Mouse (Mus musculus): Measurements from ENCODE around the gene Capns1. TPM values are rescaled to one million over a fixed set of nuclear protein-coding genes. Genes with fewer than 3 reads are reported as not detected.
"Not testable (repeated sequence)": the region's sequence is repeated elsewhere in the genome, so short reads cannot be mapped to it uniquely, and the experiment has no call there.

Capns1 gene
- polyA plus RNA-seq, 1 experiment from 2014 or later: 98.8 TPM

GRCm38 (mm10) chr7:30220008-30220356, 21.4 kb upstream of the Capns1 start:
- Histone ChIP-seq H3K27me3 (no peaks in the 10 kb centered on the region), H3K36me3 (peaks cover 24% of the 10 kb centered on the region), H3K4me2 (peak overlapping the region; percentile 86), H3K27ac (peak overlapping the region; percentile 73), H3K9me3 (replicated peaks) (no peaks in the 10 kb centered on the region), H3K4me1 (peaks cover 18% of the 10 kb centered on the region), H3K4me3 (replicated peaks) (peak overlapping the region; percentile 51), H3K9ac (peak overlapping the region; percentile 55)
- ATAC-seq (replicated peaks; ENCODE audit: low FRiP score): no peak
- 14% methylated on average over 11 of the region's 11 CpGs for WGBS

- ATAC-seq (replicated peaks; ENCODE audit: low FRiP score): peak; percentile 78
- no peaks in the 10 kb centered on the region for H3K9me3 ChIP-seq (replicated peaks)
- H3K4me3 ChIP-seq (replicated peaks): peak overlapping the region; percentile 51
- peak overlapping the region; percentile 86 for H3K4me2 ChIP-seq
- H3K9ac ChIP-seq: peak overlapping the region; percentile 55
- peaks cover 19% of the 10 kb centered on the region for H3K36me3 ChIP-seq
- no peaks in the 10 kb centered on the region for H3K27me3 ChIP-seq
- peak overlapping the region; percentile 86 for H3K27ac ChIP-seq
- WGBS: 2% methylated on average over 16 of the region's 16 CpGs
- H3K4me1 ChIP-seq: peaks cover 18% of the 10 kb centered on the region
These were observed 20.8 kb upstream of the Capns1 start for GRCm38 (mm10) chr7:30219293-30220007.

- no peak overlapping the region for H3K27ac ChIP-seq
- 69% methylated on average over 2 of the region's 2 CpGs for WGBS
These were observed 18.7 kb upstream of the Capns1 start for GRCm38 (mm10) chr7:30217277-30217676.

GRCm38 (mm10) chr7:30216723-30217151, 18.1 kb upstream of the Capns1 start:
- peaks cover 18% of the 10 kb centered on the region for H3K4me1 ChIP-seq
- H3K9ac ChIP-seq: no peak overlapping the region
- no peak overlapping the region for H3K27ac ChIP-seq
- no peaks in the 10 kb centered on the region for H3K9me3 ChIP-seq (replicated peaks)
- 2% methylated on average over 16 of the region's 16 CpGs for WGBS
- peak; percentile 37; the same call in 1 of the 2 replicates for ATAC-seq (replicated peaks; ENCODE audit: low FRiP score)
- H3K36me3 ChIP-seq: no peaks in the 10 kb centered on the region
- H3K4me3 ChIP-seq (replicated peaks): peak overlapping the region; percentile 24
- no peaks in the 10 kb centered on the region for H3K27me3 ChIP-seq
- peak overlapping the region; percentile 52 for H3K4me2 ChIP-seq

More at GRCm38 (mm10) chr7:30217277-30217676, 18.7 kb upstream of the Capns1 start:
- H3K36me3 ChIP-seq: no peaks in the 10 kb centered on the region
- H3K9ac ChIP-seq: no peak overlapping the region
- no peak overlapping the region for H3K4me3 ChIP-seq (replicated peaks)
- ATAC-seq (replicated peaks; ENCODE audit: low FRiP score): no peak
- no peak overlapping the region for H3K4me2 ChIP-seq
- H3K9me3 ChIP-seq (replicated peaks): no peaks in the 10 kb centered on the region
- no peaks in the 10 kb centered on the region for H3K27me3 ChIP-seq
- H3K4me1 ChIP-seq: peaks cover 18% of the 10 kb centered on the region

GRCm38 (mm10) chr7:30215875-30216274, 17.3 kb upstream of the Capns1 start:
- WGBS: 86% methylated on average over 3 of the region's 3 CpGs

GRCm38 (mm10) chr7:30213881-30214280, 15.3 kb upstream of the Capns1 start:
- Histone ChIP-seq H3K36me3 (no peaks in the 10 kb centered on the region), H3K4me3 (replicated peaks) (no peak overlapping the region), H3K9me3 (replicated peaks) (no peaks in the 10 kb centered on the region), H3K9ac (no peak overlapping the region), H3K4me1 (peaks cover 8% of the 10 kb centered on the region), H3K27ac (no peak overlapping the region), H3K27me3 (no peaks in the 10 kb centered on the region), H3K4me2 (no peak overlapping the region)
- no peak for ATAC-seq (replicated peaks; ENCODE audit: low FRiP score)
- 90% methylated on average over 3 of the region's 3 CpGs for WGBS

More at GRCm38 (mm10) chr7:30215875-30216274, 17.3 kb upstream of the Capns1 start:
- Histone ChIP-seq H3K4me1 (peaks cover 18% of the 10 kb centered on the region), H3K4me2 (no peak overlapping the region), H3K27me3 (no peaks in the 10 kb centered on the region), H3K4me3 (replicated peaks) (no peak overlapping the region), H3K36me3 (no peaks in the 10 kb centered on the region), H3K27ac (no peak overlapping the region), H3K9ac (no peak overlapping the region), H3K9me3 (replicated peaks) (no peaks in the 10 kb centered on the region)
- ATAC-seq (replicated peaks; ENCODE audit: low FRiP score): no peak

GRCm38 (mm10) chr7:30211025-30211424, 12.4 kb upstream of the Capns1 start:
- 21% methylated on average over 4 of the region's 4 CpGs for WGBS

GRCm38 (mm10) chr7:30206364-30206763, 7.8 kb upstream of the Capns1 start:
- not testable (repeated sequence) for H3K4me2 ChIP-seq; ATAC-seq (replicated peaks; ENCODE audit: low FRiP score); H3K4me1 ChIP-seq; H3K4me3 ChIP-seq (replicated peaks); H3K27ac ChIP-seq; H3K9me3 ChIP-seq (replicated peaks); H3K9ac ChIP-seq; H3K27me3 ChIP-seq; H3K36me3 ChIP-seq
- WGBS: 59% methylated on average over 5 of the region's 5 CpGs

More at GRCm38 (mm10) chr7:30211025-30211424, 12.4 kb upstream of the Capns1 start:
- Histone ChIP-seq H3K27ac (no peak overlapping the region), H3K27me3 (no peaks in the 10 kb centered on the region), H3K4me1 (no peaks in the 10 kb centered on the region), H3K36me3 (no peaks in the 10 kb centered on the region), H3K9ac (no peak overlapping the region), H3K4me3 (replicated peaks) (no peak overlapping the region), H3K9me3 (replicated peaks) (no peaks in the 10 kb centered on the region), H3K4me2 (no peak overlapping the region)
- ATAC-seq (replicated peaks; ENCODE audit: low FRiP score): no peak

GRCm38 (mm10) chr7:30205383-30205782, 6.8 kb upstream of the Capns1 start:
- Histone ChIP-seq H3K9me3 (replicated peaks) (no peaks in the 10 kb centered on the region), H3K4me1 (no peaks in the 10 kb centered on the region), H3K27ac (no peak overlapping the region), H3K4me2 (no peak overlapping the region), H3K9ac (no peak overlapping the region), H3K27me3 (no peaks in the 10 kb centered on the region), H3K4me3 (replicated peaks) (no peak overlapping the region), H3K36me3 (no peaks in the 10 kb centered on the region)
- 1% methylated on average over 2 of the region's 2 CpGs for WGBS
- ATAC-seq (replicated peaks; ENCODE audit: low FRiP score): no peak

- Histone ChIP-seq H3K27ac (no peak overlapping the region), H3K27me3 (no peaks in the 10 kb centered on the region), H3K9ac (no peak overlapping the region), H3K4me3 (replicated peaks) (no peak overlapping the region), H3K4me1 (peaks cover 4% of the 10 kb centered on the region; the same call in 1 of the 2 replicates), H3K4me2 (no peak overlapping the region), H3K9me3 (replicated peaks) (no peaks in the 10 kb centered on the region), H3K36me3 (no peaks in the 10 kb centered on the region)
- ATAC-seq (replicated peaks; ENCODE audit: low FRiP score): no peak
- 48% methylated on average over 8 of the region's 8 CpGs for WGBS
These were observed 5.8 kb upstream of the Capns1 start for GRCm38 (mm10) chr7:30204380-30204779.

GRCm38 (mm10) chr7:30202895-30203690, 4.5 kb upstream of the Capns1 start:
- Histone ChIP-seq H3K9me3 (replicated peaks) (no peaks in the 10 kb centered on the region), H3K4me3 (replicated peaks) (no peak overlapping the region), H3K36me3 (no peaks in the 10 kb centered on the region), H3K27me3 (no peaks in the 10 kb centered on the region), H3K4me2 (no peak overlapping the region), H3K27ac (no peak overlapping the region), H3K9ac (no peak overlapping the region), H3K4me1 (peaks cover 14% of the 10 kb centered on the region)
- no peak for ATAC-seq (replicated peaks; ENCODE audit: low FRiP score)
- 77% methylated on average over 11 of the region's 11 CpGs for WGBS

GRCm38 (mm10) chr7:30200661-30201060, 2.0 kb upstream of the Capns1 start:
- H3K9me3 ChIP-seq (replicated peaks); H3K4me3 ChIP-seq (replicated peaks); H3K36me3 ChIP-seq; ATAC-seq (replicated peaks; ENCODE audit: low FRiP score); H3K4me2 ChIP-seq; H3K27ac ChIP-seq; H3K27me3 ChIP-seq: not testable (repeated sequence)
- 0 out of 2 replicates have a peak overlapping the region, but pooled peaks have one; percentile 4 for H3K9ac ChIP-seq
- WGBS: 84% methylated on average over 5 of the region's 5 CpGs
- H3K4me1 ChIP-seq: peaks cover 35% of the 10 kb centered on the region
